Mouse (Mus musculus) liver, adult 2 months (tissue): Measurements from ENCODE around the gene Nos1ap.

Experiments
- CTCF ChIP-seq: fragments of 200-500 bp; IDR thresholded peaks from 2 replicates; pipeline ENCODE4 v1.5.1; 2011; ENCODE audit warnings: low read depth, low read length, control low read depth
- POLR2A ChIP-seq: fragments of 200-500 bp; IDR thresholded peaks from 2 replicates; pipeline ENCODE4 v1.6.1; 2011; ENCODE audit warnings: low read length, control low read depth; ENCODE audit not compliant: insufficient read depth; ENCODE audit errors: extremely low read depth

- no peak for TF ChIP-seq CTCF
- no peak for TF ChIP-seq POLR2A
These were observed 222.5 kb downstream of the Nos1ap start for GRCm38 (mm10) chr1:170366981-170367700.
